Mouse (Mus musculus): Measurements from ENCODE around the gene Tmem150c. TPM values are rescaled to one million over a fixed set of nuclear protein-coding genes. Genes with fewer than 3 reads are reported as not detected.

Gene Tmem150c
- total RNA-seq, 1 experiment from 2014 or later: not detected

- ATAC-seq (replicated peaks in 1 of 2; ENCODE audit: insufficient read depth in 1 of 2, low FRiP score in 2 of 2, low TSS enrichment in 1 of 2, low read depth in 1 of 2, poor library complexity in 2 of 2, severe bottlenecking in 2 of 2): no peak
Observed at GRCm38 (mm10) chr5:100046096-100046495, 113.5 kb downstream of the Tmem150c start.

GRCm38 (mm10) chr5:100044621-100045020, 115.0 kb downstream of the Tmem150c start:
- ATAC-seq (replicated peaks in 1 of 2; ENCODE audit: insufficient read depth in 1 of 2, low FRiP score in 2 of 2, low TSS enrichment in 1 of 2, low read depth in 1 of 2, poor library complexity in 2 of 2, severe bottlenecking in 2 of 2): no peak

- ATAC-seq (replicated peaks in 1 of 2; ENCODE audit: insufficient read depth in 1 of 2, low FRiP score in 2 of 2, low TSS enrichment in 1 of 2, low read depth in 1 of 2, poor library complexity in 2 of 2, severe bottlenecking in 2 of 2): no peak
Observed at GRCm38 (mm10) chr5:100044030-100044429, 115.6 kb downstream of the Tmem150c start.

GRCm38 (mm10) chr5:100043361-100043760, 116.2 kb downstream of the Tmem150c start:
- ATAC-seq (replicated peaks in 1 of 2; ENCODE audit: insufficient read depth in 1 of 2, low FRiP score in 2 of 2, low TSS enrichment in 1 of 2, low read depth in 1 of 2, poor library complexity in 2 of 2, severe bottlenecking in 2 of 2): no peak

GRCm38 (mm10) chr5:100042467-100042866, 117.1 kb downstream of the Tmem150c start:
- no peak for ATAC-seq (replicated peaks in 1 of 2; ENCODE audit: insufficient read depth in 1 of 2, low FRiP score in 2 of 2, low TSS enrichment in 1 of 2, low read depth in 1 of 2, poor library complexity in 2 of 2, severe bottlenecking in 2 of 2)

- ATAC-seq (replicated peaks in 1 of 2; ENCODE audit: insufficient read depth in 1 of 2, low FRiP score in 2 of 2, low TSS enrichment in 1 of 2, low read depth in 1 of 2, poor library complexity in 2 of 2, severe bottlenecking in 2 of 2): no peak
Observed at GRCm38 (mm10) chr5:100041272-100041671, 118.3 kb downstream of the Tmem150c start.

- ATAC-seq (replicated peaks in 1 of 2; ENCODE audit: insufficient read depth in 1 of 2, low FRiP score in 2 of 2, low TSS enrichment in 1 of 2, low read depth in 1 of 2, poor library complexity in 2 of 2, severe bottlenecking in 2 of 2): peak; percentile 7 to 22
Observed at GRCm38 (mm10) chr5:100040281-100040784, 119.3 kb downstream of the Tmem150c start.

- ATAC-seq (replicated peaks in 1 of 2; ENCODE audit: insufficient read depth in 1 of 2, low FRiP score in 2 of 2, low TSS enrichment in 1 of 2, low read depth in 1 of 2, poor library complexity in 2 of 2, severe bottlenecking in 2 of 2): peak; percentile 58 to 67
Observed at GRCm38 (mm10) chr5:100039602-100040142, 119.9 kb downstream of the Tmem150c start, which contains the start of the genes Hnrnpdl and Enoph1. Gene Hnrnpdl (minus strand): TSS chr5:100039664. Gene Enoph1 (plus strand): TSS chr5:100039985.

GRCm38 (mm10) chr5:100038714-100039601, 120.7 kb downstream of the Tmem150c start:
- ATAC-seq (replicated peaks in 1 of 2; ENCODE audit: insufficient read depth in 1 of 2, low FRiP score in 2 of 2, low TSS enrichment in 1 of 2, low read depth in 1 of 2, poor library complexity in 2 of 2, severe bottlenecking in 2 of 2): peak; percentile 50 to 63

- peak in 1 of 2 experiments; percentile 23; a peak in 1 of 4 replicates for ATAC-seq (replicated peaks in 1 of 2; ENCODE audit: insufficient read depth in 1 of 2, low FRiP score in 2 of 2, low TSS enrichment in 1 of 2, low read depth in 1 of 2, poor library complexity in 2 of 2, severe bottlenecking in 2 of 2)
Observed at GRCm38 (mm10) chr5:100037965-100038713, 121.5 kb downstream of the Tmem150c start.

- no peak for ATAC-seq (replicated peaks in 1 of 2; ENCODE audit: insufficient read depth in 1 of 2, low FRiP score in 2 of 2, low TSS enrichment in 1 of 2, low read depth in 1 of 2, poor library complexity in 2 of 2, severe bottlenecking in 2 of 2)
Observed at GRCm38 (mm10) chr5:100036681-100037080, 122.9 kb downstream of the Tmem150c start.

GRCm38 (mm10) chr5:100035950-100036349, 123.7 kb downstream of the Tmem150c start:
- no peak for ATAC-seq (replicated peaks in 1 of 2; ENCODE audit: insufficient read depth in 1 of 2, low FRiP score in 2 of 2, low TSS enrichment in 1 of 2, low read depth in 1 of 2, poor library complexity in 2 of 2, severe bottlenecking in 2 of 2)

- no peak for ATAC-seq (replicated peaks in 1 of 2; ENCODE audit: insufficient read depth in 1 of 2, low FRiP score in 2 of 2, low TSS enrichment in 1 of 2, low read depth in 1 of 2, poor library complexity in 2 of 2, severe bottlenecking in 2 of 2)
Observed at GRCm38 (mm10) chr5:100032646-100033045, 127.0 kb downstream of the Tmem150c start.

- ATAC-seq (replicated peaks in 1 of 2; ENCODE audit: insufficient read depth in 1 of 2, low FRiP score in 2 of 2, low TSS enrichment in 1 of 2, low read depth in 1 of 2, poor library complexity in 2 of 2, severe bottlenecking in 2 of 2): 0 out of 4 replicates have a peak, but pooled peaks of 1 of the 2 experiments have one; percentile 15
Observed at GRCm38 (mm10) chr5:100032107-100032506, 127.5 kb downstream of the Tmem150c start.

GRCm38 (mm10) chr5:100030069-100030468, 129.5 kb downstream of the Tmem150c start:
- no peak; a peak in 1 of 4 replicates for ATAC-seq (replicated peaks in 1 of 2; ENCODE audit: insufficient read depth in 1 of 2, low FRiP score in 2 of 2, low TSS enrichment in 1 of 2, low read depth in 1 of 2, poor library complexity in 2 of 2, severe bottlenecking in 2 of 2)

All from hematopoietic stem cell, adult 5-6 weeks (primary cell).